Mouse (Mus musculus): ENCODE data around the gene Ppp1r16b.
A peak's percentile ranks its signal among the peaks of the same experiment; 100 is the strongest.

Ppp1r16b gene

GRCm38 (mm10) chr2:158668433-158669010 lies 3.3 kb downstream of the Ppp1r16b start:
- DNase-seq (ENCODE audit: low spot score), result no peak

- DNase-seq (ENCODE audit: low spot score), result no peak
Observed at GRCm38 (mm10) chr2:158669199-158670195, 4.3 kb downstream of the Ppp1r16b start.

GRCm38 (mm10) chr2:158670571-158670970 lies 5.4 kb downstream of the Ppp1r16b start:
- no peak for DNase-seq (ENCODE audit: low spot score)

GRCm38 (mm10) chr2:158672829-158673228 lies 7.6 kb downstream of the Ppp1r16b start:
- no peak for DNase-seq (ENCODE audit: low spot score)

- DNase-seq (ENCODE audit: low spot score), result no peak
Observed at GRCm38 (mm10) chr2:158673493-158673892, 8.3 kb downstream of the Ppp1r16b start.

- DNase-seq (ENCODE audit: low spot score), result no peak
Observed at GRCm38 (mm10) chr2:158674131-158674530, 8.9 kb downstream of the Ppp1r16b start.

- DNase-seq (ENCODE audit: low spot score), result no peak
Observed at GRCm38 (mm10) chr2:158674759-158675158, 9.6 kb downstream of the Ppp1r16b start.

- no peak for DNase-seq (ENCODE audit: low spot score)
Observed at GRCm38 (mm10) chr2:158675161-158675560, 10.0 kb downstream of the Ppp1r16b start.

- DNase-seq (ENCODE audit: low spot score), result no peak
Observed at GRCm38 (mm10) chr2:158675907-158676533, 10.8 kb downstream of the Ppp1r16b start.

- DNase-seq (ENCODE audit: low spot score), result no peak
Observed at GRCm38 (mm10) chr2:158677946-158678345, 12.7 kb downstream of the Ppp1r16b start.

GRCm38 (mm10) chr2:158679091-158679490 lies 13.9 kb downstream of the Ppp1r16b start:
- DNase-seq (ENCODE audit: low spot score), result no peak

- no peak for DNase-seq (ENCODE audit: low spot score)
Observed at GRCm38 (mm10) chr2:158680357-158680889, 15.2 kb downstream of the Ppp1r16b start.

GRCm38 (mm10) chr2:158681714-158682113 lies 16.5 kb downstream of the Ppp1r16b start:
- no peak for DNase-seq (ENCODE audit: low spot score)

- DNase-seq (ENCODE audit: low spot score), result no peak
Observed at GRCm38 (mm10) chr2:158682344-158683037, 17.3 kb downstream of the Ppp1r16b start.

- DNase-seq (ENCODE audit: low spot score), result no peak
Observed at GRCm38 (mm10) chr2:158683038-158683413, 17.8 kb downstream of the Ppp1r16b start.

GRCm38 (mm10) chr2:158684247-158684843 lies 19.1 kb downstream of the Ppp1r16b start:
- no peak for DNase-seq (ENCODE audit: low spot score)

- DNase-seq (ENCODE audit: low spot score), result no peak
Observed at GRCm38 (mm10) chr2:158684910-158685309, 19.7 kb downstream of the Ppp1r16b start.

- DNase-seq (ENCODE audit: low spot score), result no peak
Observed at GRCm38 (mm10) chr2:158686394-158686793, 21.2 kb downstream of the Ppp1r16b start.

- DNase-seq (ENCODE audit: low spot score), result peak; percentile 32
Observed at GRCm38 (mm10) chr2:158687804-158688241, 22.6 kb downstream of the Ppp1r16b start.

- no peak for DNase-seq (ENCODE audit: low spot score)
Observed at GRCm38 (mm10) chr2:158689060-158689459, 23.9 kb downstream of the Ppp1r16b start.

- DNase-seq (ENCODE audit: low spot score), result no peak
Observed at GRCm38 (mm10) chr2:158689640-158690039, 24.4 kb downstream of the Ppp1r16b start.
